Mouse (Mus musculus): ENCODE measurements at regions not wholly inside any gene's neighbourhood (a gene's known extent, or its start where the extent isn't known, plus 50 kb on each side); places are given as distances from the start of the nearest gene placed in this dataset.

- H3K9ac ChIP-seq = no peak overlapping the region
- H3K9me3 ChIP-seq (ENCODE audit: low read depth, low read length) = no peaks in the 10 kb centered on the region
- ATAC-seq (ENCODE audit: insufficient read depth) = no peak
- H3K27me3 ChIP-seq (ENCODE audit: insufficient read depth, low read length) = no peaks in the 10 kb centered on the region
- no peak overlapping the region for H3K4me2 ChIP-seq
- H3K4me1 ChIP-seq (ENCODE audit: insufficient read depth) = no peaks in the 10 kb centered on the region
- TF ChIP-seq CTCF (IDR thresholded peaks at IDR 0.05; ENCODE audit: low read depth) = no peak
- H3K4me3 ChIP-seq (ENCODE audit: low read depth, low read length) = no peak overlapping the region
- no peak for DNase-seq
- no peaks in the 10 kb centered on the region for H3K36me3 ChIP-seq (ENCODE audit: insufficient read depth)
- no peak overlapping the region for H3K27ac ChIP-seq (ENCODE audit: low read depth)
These were observed 75.1 kb upstream of the Serpinb6d start for GRCm38 (mm10) chr13:33586065-33586464.

Measured in lung, embryonic 14.5 days (tissue).